Mouse (Mus musculus): ENCODE measurements at regions not wholly inside any gene's neighbourhood (a gene's known extent, or its start where the extent isn't known, plus 50 kb on each side); places are given as distances from the start of the nearest gene placed in this dataset.

DNA sequence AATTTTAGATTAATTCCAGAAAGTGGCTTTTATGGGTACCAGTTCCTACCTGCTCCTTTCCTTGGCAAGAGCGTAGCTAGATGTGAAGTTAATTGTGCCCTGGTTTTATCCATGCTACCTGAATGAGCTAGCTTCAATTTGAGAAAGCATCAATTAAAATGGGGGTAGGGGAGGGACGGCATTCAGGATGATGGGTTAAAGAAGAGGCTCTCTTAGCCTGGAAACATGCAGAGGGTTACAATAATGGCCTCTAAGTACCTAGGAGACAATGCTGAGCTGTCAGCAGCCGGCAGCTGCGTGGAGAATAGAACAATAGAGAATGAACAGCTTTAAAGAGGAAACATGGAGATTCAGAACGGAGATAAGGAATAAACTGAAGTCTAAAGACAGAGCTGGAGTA, 375.0 kb downstream of the Atp23 start:
- no peak overlapping the region for H3K4me3 ChIP-seq (ENCODE audit: low read depth, low read length)
- H3K27ac ChIP-seq (ENCODE audit: low read depth) = no peak overlapping the region
- H3K27me3 ChIP-seq (ENCODE audit: control insufficient read depth, insufficient read depth, low read length) = no peaks in the 10 kb centered on the region
- H3K4me1 ChIP-seq (ENCODE audit: control insufficient read depth, insufficient read depth) = no peaks in the 10 kb centered on the region
- no peak overlapping the region for H3K4me2 ChIP-seq (ENCODE audit: low read depth, low read length)
- no peaks in the 10 kb centered on the region for H3K9me3 ChIP-seq (replicated peaks; ENCODE audit: control insufficient read depth, low read length)
- no peaks in the 10 kb centered on the region for H3K36me3 ChIP-seq (replicated peaks; ENCODE audit: control insufficient read depth, insufficient read depth, low read length)
- no peak for TF ChIP-seq CTCF (IDR thresholded peaks at IDR 0.05; ENCODE audit: low read depth)
- DNase-seq (ENCODE audit: low spot score) = no peak
- 52% methylated on average over 5 of the region's 5 CpGs for WGBS
- no peak for ATAC-seq (ENCODE audit: insufficient read depth, low read depth)
- H3K9ac ChIP-seq (replicated peaks; ENCODE audit: low read depth, low read length) = no peak overlapping the region

DNA sequence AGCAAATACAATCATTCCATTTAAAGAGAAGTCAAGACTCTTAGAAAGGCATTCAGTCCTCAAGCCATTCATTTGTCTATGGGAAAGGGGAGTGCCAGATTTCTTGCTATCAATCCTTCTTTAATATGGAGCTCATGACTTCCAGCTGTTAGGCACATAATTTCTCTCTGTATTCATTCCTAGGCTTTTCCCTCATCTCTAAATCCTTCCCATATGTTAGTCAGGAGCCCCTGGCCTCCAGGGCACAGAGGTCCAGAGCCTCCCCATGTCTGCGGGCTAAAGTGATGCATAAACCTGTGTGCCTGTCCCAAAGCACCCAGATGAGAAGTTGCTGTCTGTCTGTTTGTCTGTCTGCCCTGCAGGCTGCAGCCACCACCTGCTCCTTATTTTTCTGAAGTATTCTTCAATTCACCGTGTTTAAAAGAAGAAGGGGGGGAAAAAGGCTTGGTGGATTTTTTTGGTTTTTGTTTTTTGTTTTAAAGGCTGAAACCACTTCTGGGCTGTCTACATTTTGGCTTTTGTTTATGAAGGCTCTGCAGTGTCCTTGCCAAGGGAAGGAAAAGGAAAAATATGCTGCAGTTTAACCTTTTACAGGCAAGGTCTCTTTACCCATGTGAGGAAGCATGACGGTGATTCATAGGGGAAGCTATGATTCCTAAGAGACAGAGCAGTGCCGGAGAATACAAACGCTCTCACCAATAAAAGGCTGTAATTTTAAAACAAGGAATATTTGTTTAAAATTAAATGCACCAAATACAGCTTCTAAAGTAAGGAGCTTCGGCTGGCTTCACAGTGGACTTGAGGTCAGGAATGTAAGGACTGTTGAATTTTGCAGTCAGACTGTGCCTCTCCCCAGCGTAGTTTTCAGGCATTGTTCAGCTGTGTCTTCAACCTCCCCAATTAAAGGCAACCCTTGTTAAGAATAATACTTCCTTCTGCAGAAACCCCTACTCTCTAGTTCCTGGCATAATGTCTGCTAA, 379.0 kb downstream of the Atp23 start:
- Histone ChIP-seq H3K4me3 (ENCODE audit: low read depth, low read length) (no peak overlapping the region), H3K9ac (replicated peaks; ENCODE audit: low read depth, low read length) (no peak overlapping the region), H3K27me3 (ENCODE audit: control insufficient read depth, insufficient read depth, low read length) (no peaks in the 10 kb centered on the region), H3K9me3 (replicated peaks; ENCODE audit: control insufficient read depth, low read length) (peaks cover 6% of the 10 kb centered on the region; the same call in 1 of the 2 replicates), H3K4me2 (ENCODE audit: low read depth, low read length) (no peak overlapping the region), H3K27ac (ENCODE audit: low read depth) (no peak overlapping the region), H3K36me3 (replicated peaks; ENCODE audit: control insufficient read depth, insufficient read depth, low read length) (no peaks in the 10 kb centered on the region), H3K4me1 (ENCODE audit: control insufficient read depth, insufficient read depth) (no peaks in the 10 kb centered on the region)
- 66% methylated on average over 7 of the region's 7 CpGs for WGBS
- no peak for TF ChIP-seq EP300 (IDR thresholded peaks at IDR 0.05; ENCODE audit: low read depth)
- ATAC-seq (ENCODE audit: insufficient read depth, low read depth) = no peak
- no peak for DNase-seq (ENCODE audit: low spot score)

- no peak for ATAC-seq (ENCODE audit: insufficient read depth, low read depth)
- H3K36me3 ChIP-seq (replicated peaks; ENCODE audit: control insufficient read depth, insufficient read depth, low read length) = no peaks in the 10 kb centered on the region
- DNase-seq (ENCODE audit: low spot score) = no peak
- H3K4me1 ChIP-seq (ENCODE audit: control insufficient read depth, insufficient read depth) = no peaks in the 10 kb centered on the region
- no peak overlapping the region for H3K4me3 ChIP-seq (ENCODE audit: low read depth, low read length)
- no peaks in the 10 kb centered on the region for H3K27me3 ChIP-seq (ENCODE audit: control insufficient read depth, insufficient read depth, low read length)
- no peak for TF ChIP-seq CTCF (IDR thresholded peaks at IDR 0.05; ENCODE audit: low read depth)
- TF ChIP-seq EP300 (IDR thresholded peaks at IDR 0.05; ENCODE audit: low read depth) = no peak
- H3K9me3 ChIP-seq (replicated peaks; ENCODE audit: control insufficient read depth, low read length) = peaks cover 6% of the 10 kb centered on the region; the same call in 1 of the 2 replicates
- H3K27ac ChIP-seq (ENCODE audit: low read depth) = no peak overlapping the region
- H3K4me2 ChIP-seq (ENCODE audit: low read depth, low read length) = no peak overlapping the region
- H3K9ac ChIP-seq (replicated peaks; ENCODE audit: low read depth, low read length) = no peak overlapping the region
- 82% methylated on average over 9 of the region's 9 CpGs for WGBS
These were observed 380.2 kb downstream of the Atp23 start for GRCm38 (mm10) chr10:126520973-126521372.

DNA sequence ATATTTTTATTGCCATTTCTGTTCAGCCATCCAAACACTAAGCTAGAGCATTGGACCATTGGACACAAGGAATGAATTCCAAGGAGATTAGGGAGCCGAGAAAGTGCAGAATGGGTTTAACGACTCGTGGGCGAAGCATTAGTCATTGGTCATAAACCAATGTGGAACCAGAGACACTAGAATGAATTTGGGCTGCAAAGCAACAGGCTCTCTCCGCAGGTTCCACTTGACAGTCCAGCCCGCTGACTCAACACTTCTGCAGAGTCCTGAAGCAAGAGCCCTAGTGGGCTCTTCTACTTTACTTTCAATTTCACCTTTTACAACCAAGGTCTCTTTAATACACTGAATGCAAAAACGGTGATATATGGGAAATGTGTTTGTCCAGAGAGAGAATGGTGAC, 388.0 kb downstream of the Atp23 start:
- Histone ChIP-seq H3K9ac (replicated peaks; ENCODE audit: low read depth, low read length) (no peak overlapping the region), H3K4me1 (ENCODE audit: control insufficient read depth, insufficient read depth) (no peaks in the 10 kb centered on the region), H3K36me3 (replicated peaks; ENCODE audit: control insufficient read depth, insufficient read depth, low read length) (no peaks in the 10 kb centered on the region), H3K9me3 (replicated peaks; ENCODE audit: control insufficient read depth, low read length) (peaks cover 6% of the 10 kb centered on the region; the same call in 1 of the 2 replicates), H3K4me3 (ENCODE audit: low read depth, low read length) (no peak overlapping the region), H3K27ac (ENCODE audit: low read depth) (no peak overlapping the region), H3K4me2 (ENCODE audit: low read depth, low read length) (no peak overlapping the region), H3K27me3 (ENCODE audit: control insufficient read depth, insufficient read depth, low read length) (no peaks in the 10 kb centered on the region)
- DNase-seq (ENCODE audit: low spot score) (no peak), ATAC-seq (ENCODE audit: insufficient read depth, low read depth) (no peak)
- TF ChIP-seq EP300 (IDR thresholded peaks at IDR 0.05; ENCODE audit: low read depth) = no peak
- TF ChIP-seq CTCF (IDR thresholded peaks at IDR 0.05; ENCODE audit: low read depth) = no peak
- whole genome bisulfite sequencing = 79% methylated on average over 7 of the region's 7 CpGs

GRCm38 (mm10) chr10:126511511-126511910, 389.6 kb downstream of the Atp23 start:
- H3K36me3 ChIP-seq (replicated peaks; ENCODE audit: control insufficient read depth, insufficient read depth, low read length) = no peaks in the 10 kb centered on the region
- H3K4me3 ChIP-seq (ENCODE audit: low read depth, low read length) = no peak overlapping the region
- H3K4me2 ChIP-seq (ENCODE audit: low read depth, low read length) = no peak overlapping the region
- WGBS = 87% methylated on average over 10 of the region's 10 CpGs
- TF ChIP-seq EP300 (IDR thresholded peaks at IDR 0.05; ENCODE audit: low read depth) (no peak), CTCF (IDR thresholded peaks at IDR 0.05; ENCODE audit: low read depth) (no peak)
- no peak for DNase-seq (ENCODE audit: low spot score)
- H3K4me1 ChIP-seq (ENCODE audit: control insufficient read depth, insufficient read depth) = no peaks in the 10 kb centered on the region
- no peaks in the 10 kb centered on the region for H3K9me3 ChIP-seq (replicated peaks; ENCODE audit: control insufficient read depth, low read length)
- no peak overlapping the region for H3K27ac ChIP-seq (ENCODE audit: low read depth)
- no peaks in the 10 kb centered on the region for H3K27me3 ChIP-seq (ENCODE audit: control insufficient read depth, insufficient read depth, low read length)
- no peak overlapping the region for H3K9ac ChIP-seq (replicated peaks; ENCODE audit: low read depth, low read length)
- ATAC-seq (ENCODE audit: insufficient read depth, low read depth) = no peak

All from heart, postnatal 0 days (tissue).